Mouse (Mus musculus) hindbrain, embryonic 15.5 days (tissue): ENCODE results near the gene Krtap4-7. TPM values are rescaled to one million over a fixed set of nuclear protein-coding genes. Genes with fewer than 3 reads are reported as not detected.
"Not testable (repeated sequence)": the region's sequence is repeated elsewhere in the genome, so short reads cannot be mapped to it uniquely, and the experiment has no call there.

ENCODE experiments used
- ATAC-seq: fragments of 200-750 bp; cut with Nextera tagmentation; 2 replicates; pipeline ENCODE4 v1.8.0; 2017; ENCODE audit warnings: low read depth, moderate number of reproducible peaks, moderate TSS enrichment; ENCODE audit not compliant: low FRiP score
- H3K27ac ChIP-seq: fragments of 300-500 bp; sonication (generic); replicated peaks from 2 replicates; pipeline ENCODE4 v1.5.1; 2015; ENCODE audit warnings: mild to moderate bottlenecking, inconsistent platforms
- H3K27me3 ChIP-seq: fragments of 300-500 bp; sonication (generic); 2 replicates; pipeline ENCODE4 v1.6.1; 2015; ENCODE audit warnings: control low read depth, inconsistent platforms
- H3K36me3 ChIP-seq: fragments of 300-500 bp; sonication (generic); 2 replicates; pipeline ENCODE4 v1.6.1; 2015; ENCODE audit warnings: control low read depth, inconsistent platforms
- H3K4me1 ChIP-seq: fragments of 300-500 bp; sonication (generic); replicated peaks from 2 replicates; pipeline ENCODE4 v1.6.1; 2015; ENCODE audit warnings: control low read depth, inconsistent platforms
- H3K4me2 ChIP-seq: fragments of 300-500 bp; sonication (generic); 2 replicates; pipeline ENCODE4 v1.6.1; 2015; ENCODE audit warnings: moderate library complexity, mild to moderate bottlenecking, inconsistent platforms
- H3K4me3 ChIP-seq: fragments of 300-500 bp; sonication (generic); 2 replicates; pipeline ENCODE4 v1.5.1; 2015; ENCODE audit warnings: mild to moderate bottlenecking, inconsistent platforms
- H3K9ac ChIP-seq: fragments of 300-500 bp; sonication (generic); 2 replicates; pipeline ENCODE4 v1.6.1; 2015; ENCODE audit warnings: inconsistent platforms
- H3K9me3 ChIP-seq: fragments of 300-500 bp; sonication (generic); 2 replicates; pipeline ENCODE4 v1.6.1; 2016; ENCODE audit warnings: control low read depth, inconsistent platforms
- WGBS: fragments of 180-500 bp; shearing (Covaris S2); methylation state at CpG from one replicate; pipeline ENCODE4 v1.1.7; 2015; 5-methylcytosine and 5-hydroxymethylcytosine counted together
- polyA plus RNA-seq: library from polyadenylated mRNA; unstranded; fragments of >200 nt; fragmentation: Nextera tagmentation; extraction: Ambion mirVana; gene quantifications from 2 replicates; pipeline ENCODE4 v1.2.1, GENCODE M21; 2015

Gene Krtap4-7
- polyA plus RNA-seq = not detected in 2 replicates

DNA sequence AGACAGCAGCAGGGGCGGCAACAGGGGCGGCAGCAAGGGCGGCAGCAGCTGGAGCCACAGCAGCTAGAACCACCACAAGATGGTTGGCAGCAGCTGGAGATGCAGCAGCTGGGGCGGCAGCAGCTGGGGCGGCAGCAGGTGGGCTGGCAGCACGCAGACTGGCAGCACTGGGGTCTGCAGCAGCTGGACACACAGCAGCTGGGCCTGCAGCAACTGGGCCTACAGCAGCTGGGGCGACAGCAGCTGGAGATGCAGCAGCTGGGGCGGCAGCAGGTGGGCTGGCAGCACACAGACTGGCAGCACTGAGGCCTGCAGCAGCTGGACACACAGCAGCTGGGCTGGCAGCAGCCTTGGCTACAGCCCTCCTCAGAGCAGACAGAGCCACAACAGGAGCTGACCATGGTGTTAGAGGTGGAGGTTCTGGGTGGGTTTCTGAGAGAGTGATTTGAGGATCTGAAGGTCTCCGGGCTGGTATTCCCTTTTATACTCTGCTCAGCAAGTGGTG, at the start of gene Krtap4-7:
Krtap4-7 (minus strand) TSS at position 455 of the 505 bp plus-strand sequence.
- not testable (repeated sequence) for H3K4me3 ChIP-seq, H3K9ac ChIP-seq, H3K27me3 ChIP-seq, H3K36me3 ChIP-seq, ATAC-seq, H3K27ac ChIP-seq, H3K4me1 ChIP-seq, H3K4me2 ChIP-seq, H3K9me3 ChIP-seq
- 81% methylated on average over 9 of the region's 9 CpGs for WGBS

- 83% methylated on average over 1 of the region's 1 CpGs for whole genome bisulfite sequencing
- H3K27ac ChIP-seq = no peak within 1 kb of the TSS
- H3K4me3 ChIP-seq = no peak within 1 kb of the TSS
- no peaks in the 10 kb centered on the region for H3K36me3 ChIP-seq
- no peaks in the 10 kb centered on the region for H3K4me1 ChIP-seq
- H3K27me3 ChIP-seq = no peaks in the 10 kb centered on the region
- no peak within 1 kb of the TSS for H3K4me2 ChIP-seq
- no peak within 1 kb of the TSS for H3K9ac ChIP-seq
- ATAC-seq = no peak
- no peaks in the 10 kb centered on the region for H3K9me3 ChIP-seq
Observed at GRCm38 (mm10) chr11:99690463-99690862, 46.6 kb upstream of the Krtap4-7 start, which contains the start of gene Gm14190. Gene Gm14190, minus strand, starts transcription at chr11:99690740.

DNA sequence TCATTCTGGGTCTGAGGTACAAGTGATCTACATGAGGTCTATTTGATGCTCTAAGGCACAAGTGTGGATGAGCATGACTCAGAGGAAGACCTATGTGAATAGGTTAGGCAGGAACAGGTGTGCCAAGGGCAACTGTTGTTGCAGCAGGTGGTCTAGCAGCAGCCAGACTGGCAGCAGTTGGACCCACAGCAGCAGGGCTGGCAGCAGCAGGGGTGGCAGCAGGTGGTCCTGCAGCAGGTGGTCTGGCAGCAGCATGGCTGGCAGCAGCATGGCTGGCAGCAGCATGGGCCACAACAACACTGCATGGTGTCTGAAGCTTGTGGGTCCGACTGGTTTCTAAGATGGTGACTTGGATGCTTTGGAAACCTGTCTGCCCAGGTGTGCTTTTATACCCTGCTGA, 41.3 kb upstream of the Krtap4-7 start:
- not testable (repeated sequence) for H3K36me3 ChIP-seq, H3K9me3 ChIP-seq, H3K4me2 ChIP-seq, H3K4me3 ChIP-seq, H3K27ac ChIP-seq, ATAC-seq, H3K4me1 ChIP-seq, H3K27me3 ChIP-seq, H3K9ac ChIP-seq
- WGBS = 75% methylated on average over 1 of the region's 1 CpGs

GRCm38 (mm10) chr11:99683481-99683880, 39.6 kb upstream of the Krtap4-7 start:
- no peaks in the 10 kb centered on the region for H3K36me3 ChIP-seq
- no peak overlapping the region for H3K9ac ChIP-seq
- H3K27ac ChIP-seq = no peak overlapping the region
- H3K27me3 ChIP-seq = no peaks in the 10 kb centered on the region
- no peaks in the 10 kb centered on the region for H3K4me1 ChIP-seq
- no peaks in the 10 kb centered on the region for H3K9me3 ChIP-seq
- no peak overlapping the region for H3K4me2 ChIP-seq
- WGBS = 84% methylated on average over 2 of the region's 2 CpGs
- ATAC-seq = no peak
- H3K4me3 ChIP-seq = no peak overlapping the region

DNA sequence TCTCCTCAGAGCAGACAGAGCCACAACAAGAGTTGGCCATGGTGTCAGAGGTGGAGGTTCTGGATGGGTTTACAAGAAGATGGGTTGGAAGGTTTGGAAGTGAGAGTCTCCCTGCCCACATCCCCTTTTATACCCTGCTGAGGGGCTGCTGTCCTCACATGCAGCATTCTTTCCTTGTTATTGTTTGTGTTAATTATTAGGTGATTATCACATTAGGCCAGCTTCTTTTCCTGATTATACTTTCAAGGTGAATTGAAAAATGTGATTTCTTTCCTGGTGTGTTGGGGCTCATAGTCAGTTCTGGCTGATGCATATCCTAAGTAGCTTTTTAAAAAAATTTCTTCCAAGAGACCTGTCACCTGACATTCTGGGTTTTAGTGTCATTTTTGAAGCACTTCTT, 22.0 kb upstream of the Krtap4-7 start, which contains the start of gene Krtap4-6:
Krtap4-6 (minus strand) TSS at position 101 of the 400 bp plus-strand sequence.
- no peaks in the 10 kb centered on the region for H3K36me3 ChIP-seq
- no peaks in the 10 kb centered on the region for H3K27me3 ChIP-seq
- no peak for ATAC-seq
- H3K27ac ChIP-seq = no peak within 1 kb of the TSS
- no peaks in the 10 kb centered on the region for H3K9me3 ChIP-seq
- no peak within 1 kb of the TSS for H3K4me2 ChIP-seq
- no peak within 1 kb of the TSS for H3K4me3 ChIP-seq
- H3K9ac ChIP-seq = no peak within 1 kb of the TSS
- no peaks in the 10 kb centered on the region for H3K4me1 ChIP-seq

- 85% methylated on average over 10 of the region's 10 CpGs for WGBS
- ATAC-seq = no peak
- Histone ChIP-seq H3K9ac (no peak overlapping the region), H3K4me3 (no peak overlapping the region), H3K9me3 (no peaks in the 10 kb centered on the region), H3K4me2 (no peak overlapping the region), H3K27me3 (no peaks in the 10 kb centered on the region), H3K27ac (no peak overlapping the region), H3K36me3 (no peaks in the 10 kb centered on the region), H3K4me1 (no peaks in the 10 kb centered on the region)
Observed at GRCm38 (mm10) chr11:99662802-99663201, 18.9 kb upstream of the Krtap4-7 start.

DNA sequence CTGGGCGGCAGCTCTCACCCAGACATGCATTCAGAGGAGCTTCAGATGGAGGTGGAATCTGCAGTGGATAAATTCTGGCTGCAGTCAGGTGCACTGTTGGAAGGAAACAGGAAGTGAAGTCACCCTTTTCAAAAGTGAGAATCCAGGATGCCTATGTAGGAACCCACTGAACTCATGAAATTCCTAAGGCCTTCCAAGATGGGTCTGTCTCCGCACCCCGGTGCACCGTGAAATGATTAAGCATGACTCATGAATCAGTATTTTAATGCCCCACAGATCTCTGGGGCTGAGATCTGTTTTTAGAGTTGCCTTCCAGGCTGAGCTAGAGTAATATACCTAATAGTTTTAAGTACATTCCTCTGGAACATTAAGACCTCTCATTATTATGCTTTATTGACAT, 15.4 kb upstream of the Krtap4-7 start:
- no peaks in the 10 kb centered on the region for H3K36me3 ChIP-seq
- no peak overlapping the region for H3K27ac ChIP-seq
- H3K4me2 ChIP-seq = no peak overlapping the region
- no peak overlapping the region for H3K4me3 ChIP-seq
- H3K27me3 ChIP-seq = no peaks in the 10 kb centered on the region
- H3K4me1 ChIP-seq = no peaks in the 10 kb centered on the region
- no peak overlapping the region for H3K9ac ChIP-seq
- WGBS = 91% methylated on average over 4 of the region's 4 CpGs
- no peak for ATAC-seq
- H3K9me3 ChIP-seq = no peaks in the 10 kb centered on the region

GRCm38 (mm10) chr11:99658467-99659010, 14.7 kb upstream of the Krtap4-7 start, which contains the start of gene Gm11563:
Gene Gm11563, minus strand, starts transcription at chr11:99658960.
- H3K4me1 ChIP-seq, H3K27ac ChIP-seq, H3K9ac ChIP-seq, H3K4me2 ChIP-seq, H3K27me3 ChIP-seq, H3K4me3 ChIP-seq, ATAC-seq, H3K36me3 ChIP-seq, H3K9me3 ChIP-seq: not testable (repeated sequence)
- 71% methylated on average over 10 of the region's 10 CpGs for WGBS

GRCm38 (mm10) chr11:99657051-99657450, 13.2 kb upstream of the Krtap4-7 start:
- Histone ChIP-seq H3K4me3 (no peak overlapping the region), H3K36me3 (no peaks in the 10 kb centered on the region), H3K27me3 (no peaks in the 10 kb centered on the region), H3K27ac (no peak overlapping the region), H3K9ac (no peak overlapping the region), H3K9me3 (no peaks in the 10 kb centered on the region), H3K4me1 (no peaks in the 10 kb centered on the region), H3K4me2 (no peak overlapping the region)
- ATAC-seq = no peak
- WGBS = 43% methylated on average over 5 of the region's 5 CpGs

DNA sequence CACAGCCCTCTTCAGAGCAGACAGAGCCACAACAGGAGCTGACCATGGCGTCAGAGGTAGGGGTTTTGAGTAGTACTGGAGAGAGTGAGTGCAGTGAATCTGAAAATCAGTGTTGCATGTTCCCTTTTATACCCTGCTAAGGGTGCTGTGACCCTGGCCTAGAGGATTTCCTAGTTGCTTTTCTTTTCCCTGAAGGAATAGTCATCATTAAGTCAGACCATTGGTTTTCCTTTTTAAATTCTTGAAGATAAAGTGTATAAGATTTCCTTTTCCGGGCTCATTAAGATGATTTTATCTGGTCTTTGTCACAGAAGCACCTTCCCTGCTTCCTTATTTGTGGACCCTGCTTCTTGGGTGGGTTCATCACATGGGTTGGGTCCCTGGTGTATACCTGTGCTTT, 6.2 kb upstream of the Krtap4-7 start, which contains the start of gene Gm11555:
Gm11555 (minus strand) TSS at position 101 of the 400 bp plus-strand sequence.
- Histone ChIP-seq H3K27me3 (no peaks in the 10 kb centered on the region), H3K27ac (no peak within 1 kb of the TSS), H3K9me3 (no peaks in the 10 kb centered on the region), H3K36me3 (no peaks in the 10 kb centered on the region), H3K4me3 (no peak within 1 kb of the TSS), H3K4me2 (no peak within 1 kb of the TSS), H3K9ac (no peak within 1 kb of the TSS), H3K4me1 (no peaks in the 10 kb centered on the region)
- ATAC-seq = no peak
- WGBS = 88% methylated on average over 2 of the region's 2 CpGs

GRCm38 (mm10) chr11:99646444-99646843, 2.6 kb upstream of the Krtap4-7 start:
- H3K9ac ChIP-seq = no peak overlapping the region
- no peaks in the 10 kb centered on the region for H3K9me3 ChIP-seq
- no peaks in the 10 kb centered on the region for H3K27me3 ChIP-seq
- no peak for ATAC-seq
- H3K4me1 ChIP-seq = no peaks in the 10 kb centered on the region
- H3K36me3 ChIP-seq = no peaks in the 10 kb centered on the region
- no peak overlapping the region for H3K4me2 ChIP-seq
- WGBS = 88% methylated on average over 15 of the region's 15 CpGs
- no peak overlapping the region for H3K4me3 ChIP-seq
- no peak overlapping the region for H3K27ac ChIP-seq

- no peaks in the 10 kb centered on the region for H3K9me3 ChIP-seq
- ATAC-seq = no peak
Observed at GRCm38 (mm10) chr11:99644351-99644750, 462 bp upstream of the Krtap4-7 start.

GRCm38 (mm10) chr11:99640926-99641325, 3.0 kb downstream of the Krtap4-7 start:
- Histone ChIP-seq H3K27ac (no peak overlapping the region), H3K4me1 (no peaks in the 10 kb centered on the region), H3K9me3 (no peaks in the 10 kb centered on the region), H3K36me3 (no peaks in the 10 kb centered on the region), H3K9ac (no peak overlapping the region), H3K27me3 (no peaks in the 10 kb centered on the region), H3K4me3 (no peak overlapping the region), H3K4me2 (no peak overlapping the region)
- no peak for ATAC-seq
- WGBS = 43% methylated on average over 1 of the region's 1 CpGs

More at GRCm38 (mm10) chr11:99644351-99644750, 462 bp upstream of the Krtap4-7 start:
- Histone ChIP-seq H3K4me1 (no peaks in the 10 kb centered on the region), H3K4me2 (no peak overlapping the region), H3K4me3 (no peak overlapping the region), H3K9ac (no peak overlapping the region), H3K27ac (no peak overlapping the region), H3K27me3 (no peaks in the 10 kb centered on the region), H3K36me3 (no peaks in the 10 kb centered on the region)
- 61% methylated on average over 3 of the region's 3 CpGs for WGBS
